Mouse (Mus musculus) kidney, adult 2 months (tissue): ENCODE results near the gene Egln1.

Experiments used
- CTCF ChIP-seq: fragments of 200-500 bp; conservative IDR thresholded peaks from 2 replicates; pipeline ENCODE4 v1.5.1; 2011; ENCODE audit warnings: low read depth, mild to moderate bottlenecking, control low read depth, low read length, moderate library complexity, mixed read lengths; ENCODE audit not compliant: insufficient read depth, insufficient read length
- POLR2A ChIP-seq: fragments of 200-500 bp; IDR thresholded peaks from one replicate; pipeline ENCODE4 v1.6.1; 2011; ENCODE audit warnings: low read depth, low read length, control low read depth

DNA sequence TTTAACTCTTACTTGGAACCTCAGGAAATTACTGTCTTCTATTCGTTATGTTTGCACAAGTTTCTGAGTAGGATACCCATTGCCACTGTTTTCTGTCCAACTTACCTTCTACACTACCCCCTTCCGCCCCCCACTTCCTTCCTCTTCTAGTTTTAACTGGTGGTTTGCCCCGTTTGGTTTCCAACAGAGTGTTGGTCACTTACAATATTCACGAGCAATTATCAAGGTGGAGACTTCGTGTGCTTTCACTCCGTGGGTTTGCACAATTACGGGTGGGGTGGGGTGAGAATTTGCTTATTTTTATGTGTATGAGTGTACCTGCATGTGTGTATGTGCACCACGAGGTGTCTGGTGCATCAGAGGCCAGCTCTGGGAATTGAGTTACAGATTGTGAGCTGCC is 85.4 kb downstream of the Egln1 start:
- no peak for TF ChIP-seq CTCF
- TF ChIP-seq POLR2A: no peak
